Comparison of ENCODE assay signal across 7 mouse cellular contexts in genomic region chr11:69546423-69547053, GRCm38 (mm10). TPM values are rescaled to one million over a fixed set of nuclear protein-coding genes. Genes with fewer than 3 reads are reported as not detected.
DNase-seq lines count a peak whose midpoint lies in the region; ATAC-seq lines count a peak whose summit lies in the region.

No protein-coding gene starts in this region.

- under 1% methylated on average over 44 of the region's 44 CpGs for WGBS in embryonic facial prominence, embryonic 10.5 days
- under 1% methylated on average over 44 of the region's 44 CpGs for WGBS in limb, embryonic 13.5 days
- under 1% methylated on average over 44 of the region's 44 CpGs for WGBS in midbrain, embryonic 15.5 days

- H3K27me3 ChIP-seq in embryonic facial prominence, embryonic 10.5 days (replicated peaks; ENCODE audit: low read depth, poor library complexity, severe bottlenecking): peaks cover 29% of the 10 kb centered on the region
- H3K27me3 ChIP-seq in limb, embryonic 13.5 days: peaks cover 9% of the 10 kb centered on the region
- no peaks in the 10 kb centered on the region for H3K27me3 ChIP-seq in midbrain, embryonic 15.5 days (replicated peaks)

- peak overlapping the region; percentile 70 for H3K9ac ChIP-seq in limb, embryonic 13.5 days
- H3K9ac ChIP-seq in midbrain, embryonic 15.5 days: peak overlapping the region; percentile 43

- peak; percentile 87 for ATAC-seq in limb, embryonic 13.5 days (ENCODE audit: low FRiP score, low read depth)
- peak; percentile 74 for ATAC-seq in midbrain, embryonic 15.5 days (replicated peaks)

- H3K9me3 ChIP-seq in embryonic facial prominence, embryonic 10.5 days: no peaks in the 10 kb centered on the region
- H3K9me3 ChIP-seq in limb, embryonic 13.5 days: no peaks in the 10 kb centered on the region
- H3K9me3 ChIP-seq in midbrain, embryonic 15.5 days: no peaks in the 10 kb centered on the region

- H3K4me2 ChIP-seq in limb, embryonic 13.5 days (replicated peaks): peak overlapping the region; percentile 83
- peak overlapping the region; percentile 79 for H3K4me2 ChIP-seq in midbrain, embryonic 15.5 days

- H3K4me3 ChIP-seq in embryonic facial prominence, embryonic 10.5 days: peak overlapping the region; percentile 63
- H3K4me3 ChIP-seq in limb, embryonic 13.5 days: peak overlapping the region; percentile 52
- peak overlapping the region; percentile 44 for H3K4me3 ChIP-seq in midbrain, embryonic 15.5 days

- H3K4me1 ChIP-seq in embryonic facial prominence, embryonic 10.5 days: peaks cover 57% of the 10 kb centered on the region
- peaks cover 35% of the 10 kb centered on the region for H3K4me1 ChIP-seq in limb, embryonic 13.5 days
- peaks cover 69% of the 10 kb centered on the region for H3K4me1 ChIP-seq in midbrain, embryonic 15.5 days

- no peaks in the 10 kb centered on the region for H3K36me3 ChIP-seq in embryonic facial prominence, embryonic 10.5 days (replicated peaks)
- H3K36me3 ChIP-seq in limb, embryonic 13.5 days: no peaks in the 10 kb centered on the region
- no peaks in the 10 kb centered on the region for H3K36me3 ChIP-seq in midbrain, embryonic 15.5 days (replicated peaks)

- H3K27ac ChIP-seq in embryonic facial prominence, embryonic 10.5 days (replicated peaks): peak overlapping the region; percentile 92
- peak overlapping the region; percentile 89 for H3K27ac ChIP-seq in limb, embryonic 13.5 days
- peak overlapping the region; percentile 96 for H3K27ac ChIP-seq in midbrain, embryonic 15.5 days

- peak; percentile 84 for DNase-seq in adrenal gland, postnatal 10 days
- peak; percentile 90 for DNase-seq in embryonic facial prominence, embryonic 10.5 days (ENCODE audit: low spot score)
- peak; percentile 98 for DNase-seq in heart, adult 11 months
- peak; percentile 80 for DNase-seq in kidney, adult 18-20 months
- DNase-seq in spleen, postnatal 10 days (ENCODE audit: low spot score in 2 of 2): peak; percentile 48 to 75

RNA-seq across cellular contexts. Expression of gene Dnah2, which starts 2.4 kb away (rescaled TPM):
- total RNA-seq in adrenal gland, postnatal 10 days (2021): under 1 TPM; 0.30 TPM
- 1.3 and 1.4 TPM in 2 replicates for polyA plus RNA-seq in embryonic facial prominence, embryonic 10.5 days (2016; fragmentation: Nextera tagmentation; extraction: Ambion mirVana)
- polyA plus RNA-seq in limb, embryonic 13.5 days (2015; fragmentation: Nextera tagmentation; extraction: Ambion mirVana): 2.2 and 2.4 TPM in 2 replicates
- polyA plus RNA-seq in midbrain, embryonic 15.5 days (2015; fragmentation: Nextera tagmentation; extraction: Ambion mirVana): 4.5 and 5.7 TPM in 2 replicates

RNA-seq across cellular contexts. Expression of gene Efnb3, which starts 13.5 kb away (rescaled TPM):
- total RNA-seq in adrenal gland, postnatal 10 days (2021): 1 to 10 TPM; 2.2 to 3.8 TPM
- 29.5 and 29.8 TPM in 2 replicates for polyA plus RNA-seq in embryonic facial prominence, embryonic 10.5 days (2016; fragmentation: Nextera tagmentation; extraction: Ambion mirVana)
- polyA plus RNA-seq in limb, embryonic 13.5 days (2015; fragmentation: Nextera tagmentation; extraction: Ambion mirVana): 45.8 and 47.6 TPM in 2 replicates
- polyA plus RNA-seq in midbrain, embryonic 15.5 days (2015; fragmentation: Nextera tagmentation; extraction: Ambion mirVana): 178 and 188 TPM in 2 replicates

RNA-seq across cellular contexts. Expression of gene Wrap53, which starts 33.5 kb away (rescaled TPM):
- total RNA-seq in adrenal gland, postnatal 10 days (2021): 10 to 100 TPM in 1 of 2 experiments, 1 to 10 TPM in 1; 8.1 to 12.5 TPM
- 41.6 and 43.5 TPM in 2 replicates for polyA plus RNA-seq in embryonic facial prominence, embryonic 10.5 days (2016; fragmentation: Nextera tagmentation; extraction: Ambion mirVana)
- 28.3 and 31.0 TPM in 2 replicates for polyA plus RNA-seq in limb, embryonic 13.5 days (2015; fragmentation: Nextera tagmentation; extraction: Ambion mirVana)
- polyA plus RNA-seq in midbrain, embryonic 15.5 days (2015; fragmentation: Nextera tagmentation; extraction: Ambion mirVana): 21.4 and 23.2 TPM in 2 replicates

RNA-seq across cellular contexts. Expression of gene Trp53, which starts 33.6 kb away (rescaled TPM):
- 10 to 100 TPM; 59.9 to 75.9 TPM for total RNA-seq in adrenal gland, postnatal 10 days (2021)
- polyA plus RNA-seq in embryonic facial prominence, embryonic 10.5 days (2016; fragmentation: Nextera tagmentation; extraction: Ambion mirVana): 219 and 225 TPM in 2 replicates
- 158 and 161 TPM in 2 replicates for polyA plus RNA-seq in limb, embryonic 13.5 days (2015; fragmentation: Nextera tagmentation; extraction: Ambion mirVana)
- polyA plus RNA-seq in midbrain, embryonic 15.5 days (2015; fragmentation: Nextera tagmentation; extraction: Ambion mirVana): 60.4 and 70.1 TPM in 2 replicates

RNA-seq across cellular contexts. Expression of gene Atp1b2, which starts 59.2 kb away (rescaled TPM):
- total RNA-seq in adrenal gland, postnatal 10 days (2021): 10 to 100 TPM; 38.6 to 52.9 TPM
- polyA plus RNA-seq in embryonic facial prominence, embryonic 10.5 days (2016; fragmentation: Nextera tagmentation; extraction: Ambion mirVana): 3.2 TPM in 2 replicates
- polyA plus RNA-seq in limb, embryonic 13.5 days (2015; fragmentation: Nextera tagmentation; extraction: Ambion mirVana): 5.7 and 6.0 TPM in 2 replicates
- 60.0 and 60.9 TPM in 2 replicates for polyA plus RNA-seq in midbrain, embryonic 15.5 days (2015; fragmentation: Nextera tagmentation; extraction: Ambion mirVana)

Comparison
In these comparisons a context has a peak if more than half of its experiments do, and no peak if none do; other contexts are left out.
1. Peak in every context shown above with its lines: DNase-seq, ATAC-seq, H3K4me3 ChIP-seq and H3K27ac ChIP-seq.